ENCODE assay signal across 9 mouse cellular contexts in genomic region chr19:42655006-42655405, GRCm38 (mm10). TPM values are rescaled to one million over a fixed set of nuclear protein-coding genes. Genes with fewer than 3 reads are reported as not detected.
DNase-seq lines count a peak whose midpoint lies in the region; ATAC-seq lines count a peak whose summit lies in the region.
"Had no signal": no experiment of that assay in that cellular context is flagged by ENCODE, and none has a peak within 500 bp of the region (broad histone marks: within the 10 kb centered on the region; RNA-seq: fewer than 3 reads in every experiment).

No protein-coding gene starts in this region.

- H3K4me3 ChIP-seq in hindbrain, embryonic 16.5 days (ENCODE audit: low read length): no peak overlapping the region
- no peak overlapping the region for H3K4me3 ChIP-seq in midbrain, embryonic 16.5 days (ENCODE audit: low read depth, low read length)
- H3K4me3 ChIP-seq: liver, embryonic 15.5 days had no signal

- peak; percentile 82 for ATAC-seq in frontal cortex, adult (ENCODE audit: low TSS enrichment)
- peak; percentile 77 for ATAC-seq in hindbrain, embryonic 16.5 days
- peak; percentile 75 for ATAC-seq in midbrain, embryonic 16.5 days

- no peak overlapping the region for H3K4me2 ChIP-seq in hindbrain, embryonic 16.5 days (ENCODE audit: low read length)
- no peak overlapping the region for H3K4me2 ChIP-seq in midbrain, embryonic 16.5 days (ENCODE audit: low read length)
- H3K4me2 ChIP-seq: liver, embryonic 15.5 days had no signal

- no peaks in the 10 kb centered on the region for H3K36me3 ChIP-seq in hindbrain, embryonic 16.5 days (ENCODE audit: control insufficient read depth, insufficient read depth, low read length)
- no peaks in the 10 kb centered on the region for H3K36me3 ChIP-seq in midbrain, embryonic 16.5 days (ENCODE audit: control insufficient read depth, insufficient read depth, low read length)
- H3K36me3 ChIP-seq: liver, embryonic 15.5 days had no signal

- no peak overlapping the region for H3K9ac ChIP-seq in hindbrain, embryonic 16.5 days (ENCODE audit: low read depth, low read length)
- no peak overlapping the region for H3K9ac ChIP-seq in midbrain, embryonic 16.5 days (ENCODE audit: low read depth, low read length)
- H3K9ac ChIP-seq: liver, embryonic 15.5 days had no signal

- DNase-seq in left cerebral cortex, adult 18-20 months (ENCODE audit: low spot score in 2 of 2): peak; percentile 71 to 72
- DNase-seq in left cerebral cortex, adult 11 months (ENCODE audit: low spot score): no peak
- DNase-seq in cerebellum, adult 11-12 months: peak; percentile 47
- peak; percentile 61 to 73 for DNase-seq in left cerebral cortex, postnatal 14 days (ENCODE audit: low spot score in 2 of 2)
- peak; percentile 24 for DNase-seq in thymus, postnatal 14 days

- H3K27ac ChIP-seq in hindbrain, embryonic 16.5 days (ENCODE audit: low read depth, low read length): no peak overlapping the region
- H3K27ac ChIP-seq in midbrain, embryonic 16.5 days (ENCODE audit: low read length): no peak overlapping the region
- H3K27ac ChIP-seq: liver, embryonic 15.5 days had no signal

- intact Hi-C loops in left cerebral cortex, postnatal 14 days (cut with DNase I): loop anchor here (5.0 to 10.0 kb wide), 2 partner anchors 68 to 210 kb away; no protein-coding TSS in a partner anchor

- H3K27me3 ChIP-seq in hindbrain, embryonic 16.5 days (replicated peaks; ENCODE audit: control insufficient read depth, insufficient read depth, low read length): peaks cover 14% of the 10 kb centered on the region
- H3K27me3 ChIP-seq in midbrain, embryonic 16.5 days (ENCODE audit: control insufficient read depth, insufficient read depth, low read depth, low read length): peaks cover 10% of the 10 kb centered on the region; the same call in 1 of the 2 replicates

- H3K4me1 ChIP-seq in hindbrain, embryonic 16.5 days (ENCODE audit: control insufficient read depth, insufficient read depth, low read depth, low read length): peaks cover 6% of the 10 kb centered on the region
- H3K4me1 ChIP-seq in midbrain, embryonic 16.5 days (ENCODE audit: control insufficient read depth, insufficient read depth, low read length): peaks cover 4% of the 10 kb centered on the region; the same call in 1 of the 2 replicates

- H3K9me3 ChIP-seq in hindbrain, embryonic 16.5 days (ENCODE audit: control insufficient read depth, low read length): no peaks in the 10 kb centered on the region
- H3K9me3 ChIP-seq in midbrain, embryonic 16.5 days (replicated peaks; ENCODE audit: control insufficient read depth, low read length, poor library complexity, severe bottlenecking): no peaks in the 10 kb centered on the region
- H3K9me3 ChIP-seq: liver, embryonic 15.5 days had no signal

- WGBS in hindbrain, embryonic 16.5 days: 44% methylated on average over 1 of the region's 1 CpGs
- 44% methylated on average over 1 of the region's 1 CpGs for WGBS in midbrain, embryonic 16.5 days

RNA-seq across cellular contexts. Expression of gene Loxl4, which starts 42.4 kb away (rescaled TPM):
- under 1 TPM; 0.28 to 0.30 TPM for total RNA-seq in left cerebral cortex, adult 18-20 months (2021)
- polyA plus RNA-seq in hindbrain, embryonic 16.5 days (2015; fragmentation: Nextera tagmentation; extraction: Ambion mirVana): 0.15 and 0.34 TPM in 2 replicates
- total RNA-seq in left cerebral cortex, postnatal 14 days (2021): under 1 TPM in 1 of 2 experiments, not detected in 1; 0.30 TPM
- polyA plus RNA-seq in midbrain, embryonic 16.5 days (2015; fragmentation: Nextera tagmentation; extraction: Ambion mirVana): 0.13 and 0.17 TPM in 2 replicates
